ENCODE assay signal across 13 mouse cellular contexts in the genomic region with DNA sequence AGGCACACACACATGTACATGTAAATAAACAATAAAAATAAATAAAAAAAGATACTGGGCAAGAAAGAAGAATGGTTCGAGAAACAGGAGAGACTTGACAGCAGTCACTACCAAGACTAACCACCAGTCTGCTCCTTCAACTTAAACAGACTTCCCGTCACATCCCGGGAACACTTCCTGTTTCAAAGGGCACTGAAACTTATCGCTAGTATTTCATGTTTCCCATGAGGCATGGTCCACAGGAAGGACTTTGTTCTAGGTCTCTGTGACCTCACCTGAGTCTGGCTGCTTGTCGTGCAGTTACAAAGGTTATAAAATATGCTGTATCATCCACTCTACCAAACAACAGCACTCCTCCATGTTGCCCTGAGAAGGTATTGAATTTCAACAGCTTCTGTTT. TPM values are rescaled to one million over a fixed set of nuclear protein-coding genes. Genes with fewer than 3 reads are reported as not detected.
DNase-seq lines count a peak whose midpoint lies in the region; ATAC-seq and TF ChIP-seq lines count a peak whose summit lies in the region.
"Had no signal": no experiment of that assay in that cellular context is flagged by ENCODE, and none has a peak within 500 bp of the region (broad histone marks: within the 10 kb centered on the region; RNA-seq: fewer than 3 reads in every experiment).

No protein-coding gene starts in this region.

- 0 out of 2 replicates have a peak overlapping the region, but pooled peaks have one; percentile 14 for H3K9ac ChIP-seq in liver, embryonic 12.5 days
- H3K9ac ChIP-seq: forebrain, embryonic 12.5 days; hindbrain, embryonic 15.5 days; limb, embryonic 15.5 days; neural tube, embryonic 12.5 days had no signal

- no peaks in the 10 kb centered on the region for H3K27me3 ChIP-seq in liver, embryonic 12.5 days (replicated peaks)
- H3K27me3 ChIP-seq: forebrain, embryonic 12.5 days; hindbrain, embryonic 15.5 days; limb, embryonic 15.5 days; neural tube, embryonic 12.5 days had no signal

- no peaks in the 10 kb centered on the region for H3K9me3 ChIP-seq in liver, embryonic 12.5 days (replicated peaks)
- H3K9me3 ChIP-seq: forebrain, embryonic 12.5 days; hindbrain, embryonic 15.5 days; limb, embryonic 15.5 days; neural tube, embryonic 12.5 days had no signal

- no peak for TF ChIP-seq CTCF in gastrocnemius, adult 2 months (IDR thresholded peaks at IDR 0.05)

- peaks cover 10% of the 10 kb centered on the region for H3K36me3 ChIP-seq in liver, embryonic 12.5 days

- WGBS in liver, embryonic 12.5 days (ENCODE audit: insufficient replicate concordance), result 19% methylated on average over 5 of the region's 5 CpGs

- ATAC-seq in liver, embryonic 12.5 days, result no peak

- H3K4me3 ChIP-seq in gastrocnemius, adult 2 months, result peak overlapping the region; percentile 43
- H3K4me3 ChIP-seq in liver, embryonic 12.5 days, result no peak overlapping the region
- H3K4me3 ChIP-seq: forebrain, embryonic 12.5 days; hindbrain, embryonic 15.5 days; limb, embryonic 15.5 days; neural tube, embryonic 12.5 days had no signal

- no peak for DNase-seq in gastrocnemius, adult 2 months
- no peak for DNase-seq in gastrocnemius, adult 18-20 months (ENCODE audit: low spot score)
- DNase-seq in thymus, postnatal 0 days (ENCODE audit: low spot score), result peak; percentile 13
- DNase-seq in thymus, postnatal 10 days (ENCODE audit: low spot score in 2 of 2), result no peak
- DNase-seq in spleen, postnatal 4 days (ENCODE audit: low spot score in 2 of 2), result no peak
- DNase-seq in retina, embryonic 14.5 days (ENCODE audit: low spot score), result no peak
- DNase-seq in gastrocnemius, postnatal 10 days, result no peak
- DNase-seq: adrenal gland, postnatal 36 days had no signal

- peak overlapping the region; percentile 31 for H3K4me2 ChIP-seq in liver, embryonic 12.5 days
- H3K4me2 ChIP-seq: forebrain, embryonic 12.5 days; hindbrain, embryonic 15.5 days; limb, embryonic 15.5 days; neural tube, embryonic 12.5 days had no signal

- peak overlapping the region; percentile 53 for H3K27ac ChIP-seq in gastrocnemius, adult 2 months
- peak overlapping the region; percentile 73 for H3K27ac ChIP-seq in liver, embryonic 12.5 days
- H3K27ac ChIP-seq: forebrain, embryonic 12.5 days; hindbrain, embryonic 15.5 days; limb, embryonic 15.5 days; neural tube, embryonic 12.5 days had no signal

- intact Hi-C loops in gastrocnemius, adult 2 months (cut with DNase I), result no loop called here

- H3K4me1 ChIP-seq in liver, embryonic 12.5 days, result peaks cover 47% of the 10 kb centered on the region

RNA-seq across cellular contexts. Expression of gene Ten1, which starts 3.4 kb away (rescaled TPM):
- total RNA-seq in gastrocnemius, adult 2 months (2021), result 10 to 100 TPM; 14.3 to 17.1 TPM
- total RNA-seq in gastrocnemius, adult 18-20 months (2021), result 10 to 100 TPM; 16.9 to 20.4 TPM
- 127 and 134 TPM in 2 replicates for polyA plus RNA-seq in thymus, postnatal 0 days (2015; fragmentation: Nextera tagmentation; extraction: Ambion mirVana)
- 43.4 and 44.0 TPM in 2 replicates for polyA plus RNA-seq in liver, embryonic 12.5 days (2016; fragmentation: Nextera tagmentation; extraction: Ambion mirVana)
- total RNA-seq in gastrocnemius, postnatal 10 days (2021), result 10 to 100 TPM; 28.5 to 31.3 TPM

RNA-seq across cellular contexts. Expression of gene Acox1, which starts 3.6 kb away (rescaled TPM):
- total RNA-seq in gastrocnemius, adult 2 months (2021), result 100 to 1,000 TPM in 1 of 2 experiments, 10 to 100 TPM in 1; 79.8 to 118 TPM
- 100 to 1,000 TPM in 1 of 2 experiments, 10 to 100 TPM in 1; 99.6 to 109 TPM for total RNA-seq in gastrocnemius, adult 18-20 months (2021)
- 20.0 and 20.7 TPM in 2 replicates for polyA plus RNA-seq in thymus, postnatal 0 days (2015; fragmentation: Nextera tagmentation; extraction: Ambion mirVana)
- polyA plus RNA-seq in liver, embryonic 12.5 days (2016; fragmentation: Nextera tagmentation; extraction: Ambion mirVana), result 15.3 and 19.7 TPM in 2 replicates
- total RNA-seq in gastrocnemius, postnatal 10 days (2021), result 10 to 100 TPM; 39.1 to 41.4 TPM

RNA-seq across cellular contexts. Expression of gene Fbf1, which starts 27.3 kb away (rescaled TPM):
- total RNA-seq in gastrocnemius, adult 2 months (2021), result 10 to 100 TPM; 10.5 to 11.5 TPM
- total RNA-seq in gastrocnemius, adult 18-20 months (2021), result 10 to 100 TPM in 1 of 2 experiments, 1 to 10 TPM in 1; 8.9 to 11.0 TPM
- 12.0 and 13.1 TPM in 2 replicates for polyA plus RNA-seq in thymus, postnatal 0 days (2015; fragmentation: Nextera tagmentation; extraction: Ambion mirVana)
- polyA plus RNA-seq in liver, embryonic 12.5 days (2016; fragmentation: Nextera tagmentation; extraction: Ambion mirVana), result 14.3 and 15.0 TPM in 2 replicates
- total RNA-seq in gastrocnemius, postnatal 10 days (2021), result 10 to 100 TPM; 13.8 to 18.2 TPM

RNA-seq across cellular contexts. Expression of gene Evpl, which starts 42.6 kb away (rescaled TPM):
- total RNA-seq in gastrocnemius, adult 2 months (2021), result under 1 TPM in 1 of 2 experiments, not detected in 1; 0.14 TPM
- total RNA-seq in gastrocnemius, adult 18-20 months (2021), result under 1 TPM; 0.02 to 0.07 TPM
- 1.5 and 2.0 TPM in 2 replicates for polyA plus RNA-seq in thymus, postnatal 0 days (2015; fragmentation: Nextera tagmentation; extraction: Ambion mirVana)
- polyA plus RNA-seq in liver, embryonic 12.5 days (2016; fragmentation: Nextera tagmentation; extraction: Ambion mirVana), result 0.30 and 0.31 TPM in 2 replicates
- total RNA-seq in gastrocnemius, postnatal 10 days (2021), result under 1 TPM; 0.09 to 0.34 TPM

RNA-seq across cellular contexts. Expression of gene Mrpl38, which starts 56.6 kb away (rescaled TPM):
- 10 to 100 TPM; 47.5 to 61.5 TPM for total RNA-seq in gastrocnemius, adult 2 months (2021)
- total RNA-seq in gastrocnemius, adult 18-20 months (2021), result 10 to 100 TPM; 48.4 to 52.9 TPM
- polyA plus RNA-seq in thymus, postnatal 0 days (2015; fragmentation: Nextera tagmentation; extraction: Ambion mirVana), result 65.0 and 68.8 TPM in 2 replicates
- 76.7 and 81.5 TPM in 2 replicates for polyA plus RNA-seq in liver, embryonic 12.5 days (2016; fragmentation: Nextera tagmentation; extraction: Ambion mirVana)
- 10 to 100 TPM; 40.8 to 46.2 TPM for total RNA-seq in gastrocnemius, postnatal 10 days (2021)
